ENCODE assay signal across 8 mouse cellular contexts in the genomic region with DNA sequence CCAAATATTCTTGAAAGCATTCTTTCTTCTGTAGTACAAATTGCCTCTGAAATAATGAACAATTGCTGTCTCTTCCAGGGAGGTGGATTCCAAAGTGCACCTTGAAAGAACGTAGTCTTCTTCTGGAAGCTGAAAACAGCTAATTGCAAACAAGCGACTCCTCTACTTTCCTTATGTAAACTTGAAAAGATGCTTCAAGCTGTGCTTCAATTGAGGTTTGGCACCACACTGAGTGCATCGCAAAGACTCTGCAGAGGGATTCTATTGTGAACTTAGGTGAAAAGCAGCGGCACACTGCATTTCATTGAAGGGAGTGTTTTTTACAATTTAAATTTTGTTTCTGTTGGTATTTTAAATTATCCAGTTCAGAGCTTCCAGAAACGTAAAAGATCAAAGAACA. TPM values are rescaled to one million over a fixed set of nuclear protein-coding genes. Genes with fewer than 3 reads are reported as not detected.
DNase-seq lines count a peak whose midpoint lies in the region; ATAC-seq and TF ChIP-seq lines count a peak whose summit lies in the region.

No protein-coding gene starts in this region.

- H3K4me3 ChIP-seq in heart, embryonic 10.5 days, result peak overlapping the region; percentile 79
- peak overlapping the region in 1 of 2 experiments; percentile 52; a peak in 2 of 4 replicates for H3K4me3 ChIP-seq in ES-E14 (ENCODE audit: insufficient read depth in 1 of 2, low read depth in 1 of 2, low read length in 2 of 2, poor library complexity in 1 of 2, severe bottlenecking in 1 of 2)
- peak overlapping the region; percentile 63 for H3K4me3 ChIP-seq in hindbrain, embryonic 11.5 days (ENCODE audit: low read depth, low read length)
- peak overlapping the region; percentile 59 for H3K4me3 ChIP-seq in midbrain, embryonic 11.5 days (ENCODE audit: low read depth, low read length)

- intact Hi-C loops in heart, postnatal 25 days (cut with DNase I), result no loop called here

- in situ Hi-C loops in ES-E14 (cut with MboI; ENCODE audit: low sequenced_read_pairs in 2 of 2, unreplicated experiment in 2 of 2), result no loop called here

- H3K9ac ChIP-seq in ES-E14 (ENCODE audit: insufficient read depth, low read depth, low read length, poor library complexity, severe bottlenecking), result no peak overlapping the region
- H3K9ac ChIP-seq in hindbrain, embryonic 11.5 days (ENCODE audit: low read depth, low read length), result no peak overlapping the region
- H3K9ac ChIP-seq in midbrain, embryonic 11.5 days (ENCODE audit: low read length), result peak overlapping the region; percentile 49

- H3K27me3 ChIP-seq in heart, embryonic 10.5 days (ENCODE audit: insufficient read depth, poor library complexity, severe bottlenecking), result peaks cover 11% of the 10 kb centered on the region; the same call in 1 of the 2 replicates
- no peaks in the 10 kb centered on the region; the same call in 1 of the 2 replicates for H3K27me3 ChIP-seq in hindbrain, embryonic 11.5 days (ENCODE audit: control insufficient read depth, insufficient read depth, low read length)
- no peaks in the 10 kb centered on the region for H3K27me3 ChIP-seq in midbrain, embryonic 11.5 days (ENCODE audit: control insufficient read depth, insufficient read depth, low read length)

- H3K4me2 ChIP-seq in hindbrain, embryonic 11.5 days (replicated peaks; ENCODE audit: low read depth, low read length), result peak overlapping the region; percentile 77
- peak overlapping the region; percentile 66 for H3K4me2 ChIP-seq in midbrain, embryonic 11.5 days

- H3K4me1 ChIP-seq in heart, embryonic 10.5 days, result peaks cover 17% of the 10 kb centered on the region
- peaks cover 0 to 7% of the 10 kb centered on the region in 2 experiments; a peak in 2 of 4 replicates for H3K4me1 ChIP-seq in ES-E14 (ENCODE audit: control insufficient read depth in 2 of 2, insufficient read depth in 2 of 2, low read length in 2 of 2, poor library complexity in 1 of 2)
- H3K4me1 ChIP-seq in hindbrain, embryonic 11.5 days (replicated peaks; ENCODE audit: control insufficient read depth, insufficient read depth, low read length), result no peaks in the 10 kb centered on the region
- peaks cover 10% of the 10 kb centered on the region for H3K4me1 ChIP-seq in midbrain, embryonic 11.5 days (ENCODE audit: control insufficient read depth, insufficient read depth, low read length)

- WGBS in heart, embryonic 10.5 days, result 7% methylated on average over 5 of the region's 5 CpGs
- 2% methylated on average over 5 of the region's 5 CpGs for WGBS in hindbrain, embryonic 11.5 days
- WGBS in midbrain, embryonic 11.5 days, result under 1% methylated on average over 5 of the region's 5 CpGs

- no peak for DNase-seq in heart, embryonic 10.5 days (ENCODE audit: low spot score)
- no peak for DNase-seq in heart, postnatal 25 days (ENCODE audit: low spot score)
- DNase-seq in ES-E14 (ENCODE audit: low read depth, low spot score), result peak; percentile 51
- peak; percentile 28 for DNase-seq in hindbrain, embryonic 11.5 days (ENCODE audit: low spot score)
- DNase-seq in midbrain, embryonic 11.5 days (ENCODE audit: low spot score, missing footprints), result peak; percentile 89
- no peak for DNase-seq in spleen, postnatal 14 days (ENCODE audit: low spot score in 2 of 2)
- DNase-seq in right cerebral cortex, postnatal 10 days (ENCODE audit: low spot score in 2 of 2), result no peak

- no peak overlapping the region for H3K27ac ChIP-seq in heart, embryonic 10.5 days
- no peak overlapping the region; the same call in 1 of the 2 replicates for H3K27ac ChIP-seq in ES-E14 (ENCODE audit: insufficient read depth, low read depth, low read length, poor library complexity, severe bottlenecking)
- H3K27ac ChIP-seq in hindbrain, embryonic 11.5 days (ENCODE audit: low read depth, low read length), result no peak overlapping the region
- peak overlapping the region; percentile 26; the same call in 1 of the 2 replicates for H3K27ac ChIP-seq in midbrain, embryonic 11.5 days (ENCODE audit: low read depth, low read length)

- ATAC-seq in hindbrain, embryonic 11.5 days (ENCODE audit: low FRiP score), result no peak
- ATAC-seq in midbrain, embryonic 11.5 days (ENCODE audit: low FRiP score), result no peak
- ATAC-seq in CD4-positive, CD25-positive, alpha-beta regulatory T cell, adult 4 months, result no peak

- H3K9me3 ChIP-seq in heart, embryonic 10.5 days, result no peaks in the 10 kb centered on the region
- no peaks in the 10 kb centered on the region for H3K9me3 ChIP-seq in ES-E14 (ENCODE audit: control insufficient read depth, insufficient read depth, low read depth, low read length)
- no peaks in the 10 kb centered on the region for H3K9me3 ChIP-seq in hindbrain, embryonic 11.5 days (ENCODE audit: control insufficient read depth, low read length)
- no peaks in the 10 kb centered on the region for H3K9me3 ChIP-seq in midbrain, embryonic 11.5 days (ENCODE audit: control insufficient read depth, low read length)

- no peaks in the 10 kb centered on the region for H3K36me3 ChIP-seq in heart, embryonic 10.5 days
- no peaks in the 10 kb centered on the region for H3K36me3 ChIP-seq in ES-E14 (ENCODE audit: control insufficient read depth, insufficient read depth, low read length, poor library complexity, severe bottlenecking)
- H3K36me3 ChIP-seq in hindbrain, embryonic 11.5 days (ENCODE audit: control insufficient read depth, insufficient read depth, low read length), result no peaks in the 10 kb centered on the region
- no peaks in the 10 kb centered on the region for H3K36me3 ChIP-seq in midbrain, embryonic 11.5 days (ENCODE audit: control insufficient read depth, insufficient read depth, low read length)

TF ChIP-seq in ES-E14, 5 proteins besides CTCF, POLR2A, EP300 and RAD21:
- no peak for TF ChIP-seq MAFK (IDR thresholded peaks at IDR 0.05; ENCODE audit: insufficient read depth, low read depth, low read length)
- no peak for TF ChIP-seq HCFC1 (IDR thresholded peaks at IDR 0.05; ENCODE audit: borderline replicate concordance, insufficient read depth, low read length)
- no peak for TF ChIP-seq ZC3H11A (IDR thresholded peaks at IDR 0.05; ENCODE audit: borderline replicate concordance, low read depth, low read length)

RNA-seq across cellular contexts. Expression of gene Cep112, which starts 0.9 kb away (rescaled TPM):
- polyA plus RNA-seq in heart, embryonic 10.5 days (2016; fragmentation: Nextera tagmentation; extraction: Ambion mirVana), result 8.0 and 11.6 TPM in 2 replicates
- total RNA-seq in heart, postnatal 25 days (2021), result 10 to 100 TPM; 11.5 to 11.8 TPM
- total RNA-seq in ES-E14 (2012; rRNA removed), result 0.85 and 1.5 TPM in 2 replicates
- polyA plus RNA-seq in hindbrain, embryonic 11.5 days (2014; fragmentation: Nextera tagmentation; extraction: Ambion mirVana), result 9.5 and 12.4 TPM in 2 replicates
- 21.3 and 28.5 TPM in 2 replicates for polyA plus RNA-seq in midbrain, embryonic 11.5 days (2014; fragmentation: Nextera tagmentation; extraction: Ambion mirVana)
- 1 to 10 TPM; 4.5 to 5.8 TPM for polyA plus RNA-seq in CD4-positive, CD25-positive, alpha-beta regulatory T cell, adult 4 months (2017; shearing (Covaris generic))

Comparison
In these comparisons a context has a peak if more than half of its experiments do, and no peak if none do; other contexts are left out.
1. DNase-seq: peak in ES-E14 (single experiment), hindbrain, embryonic 11.5 days (single experiment) and midbrain, embryonic 11.5 days (single experiment); none in heart, embryonic 10.5 days (single experiment), heart, postnatal 25 days (single experiment), spleen, postnatal 14 days (0 of 2) and right cerebral cortex, postnatal 10 days (0 of 2).